Mouse (Mus musculus) layer of hippocampus, adult 11-12 months (tissue): ENCODE data around the gene Dnttip2.
"Not testable (repeated sequence)": the region's sequence is repeated elsewhere in the genome, so short reads cannot be mapped to it uniquely, and the experiment has no call there.

Source experiments
- DNase-seq: peaks from one replicate; pipeline ENCODE4 v3.0.0; 2022; ENCODE audit warnings: low spot score

Dnttip2 gene

DNA sequence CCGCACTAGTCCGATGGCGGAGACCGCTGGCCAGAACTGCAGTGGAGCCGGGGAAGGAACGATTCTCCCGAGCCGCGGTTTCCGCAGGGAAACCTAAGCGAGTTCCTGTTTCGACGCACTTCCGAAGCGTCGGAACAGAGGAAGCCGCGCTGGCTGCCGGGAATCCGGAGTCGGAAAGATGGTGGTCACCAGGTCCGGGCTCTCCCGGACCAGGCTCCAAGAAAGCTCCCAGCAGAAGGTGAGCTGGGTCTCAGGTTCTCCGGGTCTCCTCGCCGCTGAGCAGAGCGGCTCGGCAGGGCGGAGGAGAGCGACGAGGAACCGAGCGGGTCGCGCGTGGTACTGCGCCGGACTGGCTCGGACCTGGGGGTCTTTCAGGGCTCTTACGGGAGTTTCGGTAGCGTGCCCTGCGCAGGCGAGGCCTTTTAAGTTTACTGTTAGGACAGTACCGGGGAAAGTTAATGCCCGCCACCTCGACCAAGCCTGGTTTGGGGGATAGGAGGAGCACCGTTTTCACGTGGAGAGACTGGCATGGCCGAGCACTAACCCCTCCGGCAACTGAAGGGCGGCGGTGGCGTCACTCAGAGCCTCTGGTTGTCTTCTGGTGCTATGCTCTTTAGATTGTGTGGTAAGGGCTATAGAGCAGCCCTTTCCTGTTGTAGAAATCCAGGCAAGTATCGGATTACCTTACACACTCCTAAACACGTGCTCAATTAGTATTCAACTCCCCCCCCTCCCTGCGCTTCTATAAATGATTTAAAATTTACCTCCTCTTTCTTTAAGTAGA is at the start of gene Dnttip2:
Gene Dnttip2 (plus strand): TSS at position 148 of the 784 bp plus-strand sequence.
- peak; percentile 91 for DNase-seq

DNA sequence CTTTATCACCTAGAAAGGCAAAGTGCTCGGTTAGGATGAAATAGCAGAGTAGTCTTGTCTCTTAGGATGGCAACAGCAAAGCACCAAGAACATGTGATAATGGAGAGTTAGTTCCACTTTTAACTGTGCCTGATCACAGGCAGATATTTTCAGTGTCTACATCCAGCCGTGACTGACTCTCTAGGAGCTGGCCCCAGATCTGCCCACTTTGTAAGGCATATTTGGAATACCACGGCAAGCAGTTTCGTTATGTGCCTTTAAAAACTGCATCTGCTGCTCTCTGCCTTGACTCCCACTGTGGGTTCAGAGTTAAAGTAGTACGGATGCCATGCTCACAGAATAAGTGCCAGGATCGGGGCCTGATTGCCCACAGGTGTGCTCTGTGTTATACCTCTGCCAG is 47.2 kb upstream of the Dnttip2 start:
- not testable (repeated sequence) for DNase-seq

DNA sequence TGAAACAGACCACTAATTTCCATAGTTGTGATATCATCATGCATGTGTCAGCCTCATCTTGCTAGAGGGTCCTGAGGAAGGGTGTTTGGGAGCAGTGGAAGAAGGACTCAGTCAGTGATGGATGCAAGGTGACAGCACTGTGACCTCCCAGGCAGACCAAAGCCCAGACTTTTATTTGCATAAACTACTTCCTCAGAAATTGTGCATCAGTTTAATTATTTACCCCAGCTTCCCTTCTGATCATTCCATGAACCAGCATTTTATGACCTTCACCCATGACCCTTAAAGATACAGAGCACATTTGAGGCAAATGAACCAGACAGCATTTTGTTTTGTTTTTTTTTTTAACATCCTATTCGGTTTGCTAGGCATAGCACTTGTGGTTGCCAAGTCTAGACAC is 38.4 kb upstream of the Dnttip2 start:
- DNase-seq = no peak

DNA sequence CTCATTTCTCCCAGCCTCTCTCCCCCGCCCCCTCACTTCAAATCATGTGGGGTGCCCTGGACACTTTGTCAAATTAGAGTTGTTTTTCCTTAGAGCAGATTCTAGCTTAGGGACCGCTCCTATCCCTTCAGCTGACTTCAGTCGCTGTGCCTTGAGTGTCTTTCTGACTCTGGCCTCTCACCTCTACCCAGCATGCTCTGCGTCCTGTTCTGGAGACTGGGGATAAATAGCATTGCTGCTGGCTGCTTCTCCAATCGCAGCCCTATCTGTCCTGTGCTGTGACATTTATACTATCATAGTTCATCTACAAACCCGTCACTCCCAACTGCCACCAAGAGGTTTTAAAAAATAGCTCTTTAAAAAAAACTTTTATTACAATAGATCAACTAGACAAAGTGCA is 31.3 kb upstream of the Dnttip2 start:
- no peak for DNase-seq

DNA sequence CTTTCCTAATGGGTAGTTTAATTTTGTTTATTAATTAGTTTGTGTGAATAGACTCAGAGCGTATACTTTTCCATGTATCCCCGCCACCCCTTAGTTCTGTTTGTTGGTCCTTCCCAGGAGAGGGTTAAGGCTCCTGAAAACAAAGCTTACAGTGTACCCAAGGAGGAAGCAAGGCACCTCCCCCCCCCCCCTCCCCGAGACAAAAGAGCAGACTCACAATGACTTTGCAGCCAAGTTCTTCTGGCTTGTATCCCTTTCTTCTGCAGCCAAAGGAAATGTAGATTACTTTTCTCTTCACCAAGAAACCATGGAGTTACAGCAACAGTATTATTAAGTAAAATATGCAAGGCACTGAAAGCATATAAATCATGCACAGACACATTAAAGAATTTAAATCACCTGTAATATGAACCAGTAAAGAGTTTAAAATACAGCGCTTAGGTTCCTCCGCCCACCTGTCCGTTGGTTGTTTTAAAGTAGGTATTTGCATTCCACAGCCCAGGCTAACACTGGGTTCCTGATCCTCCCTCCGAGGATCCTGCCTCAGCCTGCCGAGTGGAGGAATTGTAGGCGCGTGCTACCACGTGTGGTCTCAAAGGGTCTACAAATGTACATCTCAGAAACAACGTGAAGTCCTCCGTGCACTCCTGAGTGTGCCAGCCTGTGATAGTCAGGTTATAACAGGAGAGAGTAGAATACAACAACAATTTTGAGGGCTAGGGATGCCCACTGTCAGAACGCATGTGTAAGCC is 30.6 kb upstream of the Dnttip2 start:
- DNase-seq = no peak

DNA sequence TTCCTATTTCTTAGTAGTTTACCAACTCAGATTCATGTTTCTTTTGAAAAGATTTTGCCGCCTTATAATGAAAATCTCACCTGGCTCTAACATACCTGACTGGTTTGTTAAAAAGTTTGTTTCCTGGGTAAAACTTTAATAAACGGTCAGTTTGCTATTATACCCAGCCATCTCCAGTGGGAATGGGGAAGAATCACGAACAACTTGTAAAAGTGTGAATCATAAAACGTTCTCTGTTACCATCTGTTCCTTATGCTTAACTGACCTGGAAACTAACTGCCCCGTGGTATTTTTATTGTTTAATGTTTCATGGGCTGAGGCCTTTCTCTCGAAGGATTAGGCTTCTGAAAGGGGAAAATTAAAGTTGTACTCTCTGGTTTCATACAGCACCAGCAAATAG is 29.4 kb upstream of the Dnttip2 start:
- no peak for DNase-seq

- DNase-seq = peak; percentile 94
These were observed 28.8 kb upstream of the Dnttip2 start, which contains the start of gene Gclm for GRCm38 (mm10) chr3:122245215-122245877. TSS of gene Gclm (plus strand) at chr3:122245557.

DNA sequence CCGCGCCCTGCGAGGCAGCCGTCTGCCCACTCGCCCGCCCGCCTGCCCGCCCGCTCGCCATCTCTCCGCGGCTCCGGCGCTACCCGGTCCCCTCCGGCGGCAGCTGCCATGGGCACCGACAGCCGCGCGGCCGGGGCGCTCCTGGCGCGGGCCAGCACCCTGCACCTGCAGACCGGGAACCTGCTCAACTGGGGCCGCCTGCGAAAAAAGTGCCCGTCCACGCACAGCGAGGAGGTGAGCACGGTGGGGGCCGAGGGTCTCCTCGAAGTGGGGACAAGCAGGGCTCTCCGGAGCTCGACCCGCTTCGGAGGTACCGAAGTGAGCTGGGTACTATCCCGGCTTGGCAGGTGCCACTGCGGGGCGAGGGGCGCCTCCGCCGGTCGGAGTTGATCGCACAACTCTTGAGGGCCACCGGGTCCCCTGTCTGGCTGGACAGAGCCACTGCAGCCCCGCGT is 28.3 kb upstream of the Dnttip2 start:
- DNase-seq = peak; percentile 49

DNA sequence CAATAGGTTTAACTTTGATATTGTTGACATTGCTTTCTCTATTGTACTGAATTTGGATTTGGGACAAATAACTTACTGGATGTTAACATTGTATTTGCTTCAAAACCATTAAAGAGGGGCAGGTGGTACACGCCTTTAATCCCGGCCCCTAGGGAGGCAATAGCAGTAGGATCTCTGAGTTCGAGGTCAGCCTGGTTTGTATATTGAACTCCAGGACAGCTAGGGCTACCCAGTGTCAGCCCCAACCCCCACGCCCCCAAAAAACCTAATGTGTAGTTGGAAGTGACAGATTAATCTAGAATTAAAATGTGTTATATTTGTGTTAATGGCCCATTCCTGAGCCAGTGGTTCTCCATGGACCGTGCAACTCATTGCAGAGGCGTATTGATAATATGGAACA is 27.8 kb upstream of the Dnttip2 start:
- DNase-seq = no peak

DNA sequence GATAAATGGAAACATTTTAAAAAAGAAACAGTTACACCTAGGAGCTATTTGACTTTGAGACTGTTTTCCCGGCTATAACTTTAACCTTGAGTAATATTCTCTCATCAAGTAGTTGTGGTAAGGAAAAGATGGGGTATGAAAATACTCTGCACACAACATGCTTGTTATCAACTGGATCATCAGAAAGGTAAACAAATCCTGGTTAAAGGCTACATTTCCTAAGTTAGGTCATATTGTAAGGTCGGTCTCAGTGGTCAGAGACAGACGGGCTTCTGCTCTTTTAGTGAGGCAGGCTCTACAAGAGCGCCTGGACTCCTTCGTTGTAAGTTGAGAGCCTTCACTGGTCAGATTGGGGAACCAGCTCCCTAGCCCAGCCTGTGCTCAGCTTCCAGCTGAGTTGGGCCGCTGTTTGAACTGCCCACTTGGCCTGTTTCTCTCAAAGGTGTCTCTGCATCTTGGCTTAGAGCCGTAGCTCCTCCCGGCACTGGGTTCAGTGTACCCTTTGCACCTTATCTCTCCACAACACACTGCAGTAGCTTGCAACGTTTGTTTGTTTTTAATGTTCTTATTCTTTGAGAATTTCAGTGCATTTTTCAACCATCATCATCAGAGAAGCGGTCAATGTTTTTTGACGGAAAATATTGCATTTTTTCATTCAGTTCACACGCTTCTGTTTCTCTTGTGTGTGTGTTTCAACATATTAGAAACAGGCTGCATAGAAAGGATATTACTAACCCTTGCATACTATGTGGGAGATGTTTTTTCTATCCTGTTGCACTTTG is 27.0 kb upstream of the Dnttip2 start:
- DNase-seq = no peak

DNA sequence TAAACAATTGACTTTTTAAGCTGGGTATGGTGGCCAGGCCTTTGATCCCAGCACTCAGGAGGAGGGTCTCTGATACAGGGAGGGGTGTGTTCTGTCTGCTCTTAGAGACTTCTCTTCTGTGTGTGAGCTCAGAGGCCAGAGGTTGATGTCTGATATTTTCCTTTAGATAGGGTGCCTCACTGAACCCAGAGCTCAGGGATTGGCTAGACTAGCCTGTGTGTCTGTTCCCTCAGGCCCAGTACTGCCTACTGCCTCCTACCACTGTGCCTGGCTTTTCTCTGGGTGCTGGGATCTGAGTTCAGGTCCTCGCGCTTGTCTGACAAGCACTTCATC is 26.5 kb upstream of the Dnttip2 start:
- no peak for DNase-seq

GRCm38 (mm10) chr3:122252466-122253253 is 21.5 kb upstream of the Dnttip2 start:
- no peak for DNase-seq

GRCm38 (mm10) chr3:122254050-122254449 is 20.1 kb upstream of the Dnttip2 start:
- not testable (repeated sequence) for DNase-seq

- no peak for DNase-seq
These were observed 4.2 kb upstream of the Dnttip2 start for GRCm38 (mm10) chr3:122269986-122270385.

GRCm38 (mm10) chr3:122272565-122272964 is 1.6 kb upstream of the Dnttip2 start:
- not testable (repeated sequence) for DNase-seq

- DNase-seq = no peak
These were observed 564 bp upstream of the Dnttip2 start for GRCm38 (mm10) chr3:122273407-122274240.

DNA sequence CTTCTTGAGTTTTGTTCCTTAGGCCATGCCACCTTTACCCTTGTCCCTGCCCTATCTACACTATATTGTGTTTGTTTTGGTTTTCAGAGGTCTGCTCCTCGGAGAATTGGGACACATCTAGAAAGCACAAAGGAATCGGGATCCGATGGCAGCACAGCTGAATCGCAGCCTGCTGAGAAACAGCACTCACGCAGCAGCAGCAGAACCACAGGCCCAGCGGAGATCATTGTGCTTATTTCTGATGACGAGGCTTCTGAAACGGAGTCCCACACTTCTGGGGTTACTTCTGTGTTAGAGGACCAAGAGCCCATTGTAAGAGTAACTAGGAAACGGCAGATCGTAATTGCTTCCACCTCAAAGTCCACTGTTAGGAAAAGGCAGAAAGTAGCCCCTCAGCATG is 923 bp downstream of the Dnttip2 start:
- DNase-seq = no peak

GRCm38 (mm10) chr3:122287195-122287594 is 13.0 kb downstream of the Dnttip2 start:
- no peak for DNase-seq

DNA sequence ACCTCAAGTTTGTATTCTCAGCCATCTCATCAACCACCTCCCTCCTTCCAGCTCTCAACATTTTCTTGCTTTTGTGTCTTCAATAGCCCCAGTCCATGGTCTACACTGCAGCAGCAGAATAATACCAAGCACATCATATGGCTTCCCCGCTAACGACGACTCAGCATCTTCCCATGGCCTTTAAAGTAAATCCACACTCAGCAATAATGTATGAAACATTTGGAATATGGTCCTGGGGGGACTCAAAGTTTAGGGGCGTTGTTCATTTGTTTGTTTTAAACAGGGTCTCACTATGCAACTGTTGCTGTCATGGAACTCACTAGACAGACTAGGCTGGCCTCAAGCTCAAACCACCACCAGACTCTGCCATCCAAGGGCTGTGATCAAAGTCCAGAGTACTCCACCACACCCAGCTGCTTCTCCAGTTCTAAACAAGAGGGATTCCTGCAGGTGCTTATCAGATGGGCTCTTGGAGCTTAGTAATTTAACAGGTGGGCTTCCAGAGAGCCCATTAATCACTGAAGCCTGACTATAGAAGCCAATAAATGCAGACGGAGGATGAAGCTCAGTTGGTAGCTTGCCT is 14.5 kb downstream of the Dnttip2 start:
- no peak for DNase-seq

DNA sequence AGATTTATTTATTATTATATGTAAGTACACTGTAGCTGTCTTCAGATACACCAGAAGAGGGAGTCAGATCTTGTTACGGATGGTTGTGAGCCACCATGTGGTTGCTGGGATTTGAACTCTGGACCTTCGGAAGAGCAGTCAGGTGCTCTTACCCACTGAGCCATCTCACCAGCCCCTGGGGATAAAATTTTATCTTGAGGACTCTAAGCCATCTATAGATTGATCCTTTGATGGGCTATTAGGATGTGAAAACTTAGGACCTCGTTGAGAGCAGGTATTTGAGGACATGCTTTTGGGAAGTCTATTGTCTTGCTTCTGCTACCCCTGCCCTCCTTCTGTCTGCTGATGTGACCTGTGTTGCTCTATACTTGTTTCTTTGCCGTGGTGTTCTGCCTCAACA is 15.2 kb downstream of the Dnttip2 start:
- not testable (repeated sequence) for DNase-seq
